Mouse (Mus musculus) bone marrow macrophage, adult 2 months (primary cell): Measurements from ENCODE around the gene Xkr7.

Source experiments
- CTCF ChIP-seq: IDR thresholded peaks from 2 replicates; pipeline ENCODE4 v1.5.1; 2012; ENCODE audit warnings: low read depth, mild to moderate bottlenecking, low read length, moderate library complexity
- POLR2A ChIP-seq: IDR thresholded peaks from 2 replicates; pipeline ENCODE4 v1.6.1; 2012; ENCODE audit warnings: mild to moderate bottlenecking, low read depth, low read length, borderline replicate concordance

DNA sequence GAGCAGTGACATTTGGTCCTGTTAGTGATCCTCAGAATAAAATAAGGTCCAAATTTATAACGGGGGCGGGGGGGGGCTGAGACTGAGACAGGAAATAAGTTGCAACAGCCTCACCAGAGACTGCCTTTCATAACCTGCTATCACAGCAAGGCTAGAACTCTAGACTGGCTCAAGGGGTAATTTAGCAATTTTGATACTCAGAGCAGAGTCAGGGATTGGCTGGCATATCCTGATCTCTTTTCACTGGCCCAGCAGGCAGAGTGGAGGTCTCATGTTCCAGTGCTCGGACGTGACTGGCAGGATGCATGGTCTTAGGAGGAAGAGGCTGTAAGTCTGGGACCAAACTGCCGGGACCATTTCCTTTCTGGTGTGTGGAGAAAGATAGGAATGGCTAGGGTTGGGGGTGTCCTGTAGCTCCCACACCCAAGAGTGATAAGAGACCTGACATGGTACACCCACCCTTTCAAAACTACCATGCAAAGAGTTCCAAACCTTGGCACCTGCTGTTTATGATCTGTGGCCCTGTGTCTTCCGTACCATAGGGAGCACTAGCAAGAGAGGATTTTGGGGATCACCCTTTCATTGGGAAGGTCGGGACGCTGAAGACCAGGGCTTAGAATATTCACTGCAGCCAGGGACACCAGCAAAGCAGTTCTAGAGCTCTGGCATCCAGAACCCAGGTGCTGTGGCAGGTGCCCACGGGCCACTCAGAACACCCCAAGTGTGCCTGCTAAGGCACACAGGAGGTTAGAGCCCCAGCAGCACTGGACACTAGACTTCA, 32.7 kb downstream of the Xkr7 start:
- TF ChIP-seq CTCF: no peak
- TF ChIP-seq POLR2A: no peak
